Mouse (Mus musculus): ENCODE data around the gene Ip6k3. TPM values are rescaled to one million over a fixed set of nuclear protein-coding genes. Genes with fewer than 3 reads are reported as not detected.

Gene Ip6k3
- polyA plus RNA-seq, 2 experiments, result 0.04 TPM; not detected in 1

DNA sequence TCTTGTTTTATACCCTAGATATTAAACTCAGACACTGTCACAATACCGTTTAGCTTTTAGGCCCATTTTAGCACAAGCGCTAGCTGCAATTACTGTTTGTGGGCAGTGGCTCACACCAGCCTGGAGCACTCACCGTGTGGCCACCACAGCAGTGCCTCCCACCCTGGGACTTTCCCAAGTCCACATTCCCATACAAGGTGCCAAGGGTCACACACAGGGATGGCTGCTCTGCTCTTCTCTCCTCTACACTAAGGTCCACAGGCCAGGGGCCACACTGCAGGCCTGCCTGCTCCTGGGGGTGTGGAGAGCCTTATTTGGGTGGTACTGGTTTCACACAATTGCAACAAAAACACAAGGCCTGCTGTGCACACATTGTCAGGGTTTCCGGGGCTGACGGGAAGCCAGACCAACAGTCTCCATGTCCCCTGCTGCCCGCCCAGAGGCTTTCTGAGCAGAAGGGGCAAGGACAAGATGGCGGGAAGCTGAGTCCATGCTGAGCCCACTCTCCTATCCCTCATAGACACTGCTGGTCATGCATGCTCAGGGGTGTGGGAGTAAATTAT, 43.7 kb downstream of the Ip6k3 start:
- peaks cover 0 to 5% of the 10 kb centered on the region in 2 experiments; a peak in 1 of 4 replicates for H3K4me1 ChIP-seq (replicated peaks; ENCODE audit: control insufficient read depth in 2 of 2, insufficient read depth in 2 of 2, low read length in 1 of 2)
- no peak for TF ChIP-seq EP300 (IDR thresholded peaks at IDR 0.05; ENCODE audit: low read depth)
- TF ChIP-seq CTCF (IDR thresholded peaks at IDR 0.05; ENCODE audit: low read depth), result no peak
- no peaks in the 10 kb centered on the region for H3K9me3 ChIP-seq (ENCODE audit: control insufficient read depth, low read length)
- ATAC-seq (ENCODE audit: insufficient read depth) (peak; percentile 44), DNase-seq (ENCODE audit: low read depth in 3 of 3, low spot score in 3 of 3) (peak in 2 of 3 experiments; percentile 10 to 19)
- no peak overlapping the region for H3K4me2 ChIP-seq (ENCODE audit: low read depth)
- no peak overlapping the region for H3K27ac ChIP-seq
- H3K36me3 ChIP-seq (replicated peaks; ENCODE audit: control insufficient read depth, insufficient read depth, low read depth), result no peaks in the 10 kb centered on the region; the same call in none of the 2 replicates
- no peak overlapping the region for H3K4me3 ChIP-seq (ENCODE audit: insufficient read depth in 1 of 2, low read depth in 2 of 2, low read length in 2 of 2)
- H3K9ac ChIP-seq (replicated peaks), result no peak overlapping the region
- WGBS (ENCODE audit: insufficient replicate concordance), result 77% methylated on average over 7 of the region's 7 CpGs
- no peaks in the 10 kb centered on the region for H3K27me3 ChIP-seq (ENCODE audit: control insufficient read depth, insufficient read depth, low read length)

DNA sequence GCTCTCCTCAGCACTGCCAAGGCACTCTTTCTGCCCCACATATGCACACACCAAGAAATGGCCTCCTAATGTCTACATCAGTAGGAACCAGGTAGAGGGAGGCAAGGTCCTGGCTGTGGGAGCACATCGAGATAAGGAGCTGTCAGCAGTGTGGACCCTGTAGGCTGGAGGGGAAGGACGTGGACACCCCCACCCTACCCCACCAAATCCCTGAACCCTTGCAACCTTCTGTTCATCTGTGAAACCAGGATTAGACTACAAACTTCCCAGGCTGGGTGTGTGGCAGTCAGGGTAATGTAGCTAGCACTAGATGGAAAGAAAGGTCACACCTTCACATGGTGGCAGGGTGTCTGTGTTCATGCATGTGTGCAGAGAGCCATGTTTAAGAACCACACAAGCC, 44.5 kb downstream of the Ip6k3 start:
- Histone ChIP-seq H3K4me1 (replicated peaks; ENCODE audit: control insufficient read depth in 2 of 2, insufficient read depth in 2 of 2, low read length in 1 of 2) (peaks cover 0 to 5% of the 10 kb centered on the region in 2 experiments; a peak in 1 of 4 replicates), H3K9ac (replicated peaks) (no peak overlapping the region), H3K4me2 (ENCODE audit: low read depth) (no peak overlapping the region), H3K27me3 (ENCODE audit: control insufficient read depth, insufficient read depth, low read length) (no peaks in the 10 kb centered on the region), H3K9me3 (ENCODE audit: control insufficient read depth, low read length) (no peaks in the 10 kb centered on the region), H3K36me3 (replicated peaks; ENCODE audit: control insufficient read depth, insufficient read depth, low read depth) (no peaks in the 10 kb centered on the region; the same call in none of the 2 replicates), H3K4me3 (ENCODE audit: insufficient read depth in 1 of 2, low read depth in 2 of 2, low read length in 2 of 2) (no peak overlapping the region), H3K27ac (no peak overlapping the region)
- WGBS (ENCODE audit: insufficient replicate concordance), result 51% methylated on average over 2 of the region's 2 CpGs
- DNase-seq (ENCODE audit: low read depth in 3 of 3, low spot score in 3 of 3), result no peak
- no peak for ATAC-seq (ENCODE audit: insufficient read depth)
- TF ChIP-seq CTCF (IDR thresholded peaks at IDR 0.05; ENCODE audit: low read depth) (no peak), EP300 (IDR thresholded peaks at IDR 0.05; ENCODE audit: low read depth) (no peak)

DNA sequence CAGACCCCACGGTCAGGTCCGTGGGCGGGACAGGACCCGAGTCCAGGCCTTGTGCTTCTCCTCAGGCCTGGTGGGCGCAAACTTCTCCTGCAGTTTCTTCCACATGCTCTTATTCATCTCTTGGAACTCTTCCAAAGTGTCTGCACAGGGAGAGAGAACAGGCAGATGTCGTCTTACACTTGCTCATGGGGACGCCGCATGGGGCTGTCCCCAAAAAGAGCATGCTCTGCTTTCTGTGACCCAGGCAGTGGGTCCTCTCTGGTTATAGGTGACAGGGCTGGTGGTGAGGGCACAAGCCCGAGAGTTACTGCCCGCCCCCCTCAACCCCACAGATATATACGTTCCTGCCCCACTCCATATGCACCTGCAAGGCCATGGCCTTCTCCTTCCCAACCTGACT, 44.9 kb downstream of the Ip6k3 start:
- DNase-seq (ENCODE audit: low read depth in 3 of 3, low spot score in 3 of 3), result no peak
- Histone ChIP-seq H3K9me3 (ENCODE audit: control insufficient read depth, low read length) (no peaks in the 10 kb centered on the region), H3K9ac (replicated peaks) (no peak overlapping the region), H3K4me1 (replicated peaks; ENCODE audit: control insufficient read depth in 2 of 2, insufficient read depth in 2 of 2, low read length in 1 of 2) (peaks cover 0 to 5% of the 10 kb centered on the region in 2 experiments; a peak in 1 of 4 replicates), H3K4me2 (ENCODE audit: low read depth) (no peak overlapping the region), H3K36me3 (replicated peaks; ENCODE audit: control insufficient read depth, insufficient read depth, low read depth) (no peaks in the 10 kb centered on the region; the same call in none of the 2 replicates), H3K4me3 (ENCODE audit: insufficient read depth in 1 of 2, low read depth in 2 of 2, low read length in 2 of 2) (no peak overlapping the region), H3K27me3 (ENCODE audit: control insufficient read depth, insufficient read depth, low read length) (no peaks in the 10 kb centered on the region), H3K27ac (no peak overlapping the region)
- no peak for TF ChIP-seq EP300 (IDR thresholded peaks at IDR 0.05; ENCODE audit: low read depth)
- TF ChIP-seq CTCF (IDR thresholded peaks at IDR 0.05; ENCODE audit: low read depth), result no peak
- no peak for ATAC-seq (ENCODE audit: insufficient read depth)
- 75% methylated on average over 11 of the region's 11 CpGs for WGBS (ENCODE audit: insufficient replicate concordance)

DNA sequence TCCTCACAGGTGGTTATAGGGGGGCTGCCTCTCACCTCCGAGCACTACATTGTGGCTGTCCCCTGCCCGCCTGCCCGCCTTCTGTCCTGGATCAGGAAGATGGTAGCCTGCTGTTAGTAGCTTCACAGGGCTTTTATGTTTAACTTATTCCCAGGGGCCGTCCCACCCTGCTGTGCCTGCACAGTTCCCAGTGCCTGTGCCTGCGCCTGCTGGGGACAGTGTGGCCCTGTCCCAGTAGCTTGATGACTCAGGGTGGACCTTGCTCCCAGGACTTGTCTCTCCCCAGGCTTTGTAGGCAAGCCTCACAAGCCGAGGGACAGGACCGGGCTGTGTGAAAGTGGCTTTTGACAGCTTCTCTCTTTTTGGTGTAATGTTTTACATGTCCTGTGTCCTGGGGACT, 45.8 kb downstream of the Ip6k3 start:
- H3K9me3 ChIP-seq (ENCODE audit: control insufficient read depth, low read length), result no peaks in the 10 kb centered on the region
- no peak for TF ChIP-seq EP300 (IDR thresholded peaks at IDR 0.05; ENCODE audit: low read depth)
- no peak for TF ChIP-seq CTCF (IDR thresholded peaks at IDR 0.05; ENCODE audit: low read depth)
- H3K36me3 ChIP-seq (replicated peaks; ENCODE audit: control insufficient read depth, insufficient read depth, low read depth), result no peaks in the 10 kb centered on the region; the same call in none of the 2 replicates
- no peak overlapping the region for H3K4me2 ChIP-seq (ENCODE audit: low read depth)
- H3K27ac ChIP-seq, result no peak overlapping the region
- H3K4me3 ChIP-seq (ENCODE audit: insufficient read depth in 1 of 2, low read depth in 2 of 2, low read length in 2 of 2), result no peak overlapping the region
- no peaks in the 10 kb centered on the region for H3K27me3 ChIP-seq (ENCODE audit: control insufficient read depth, insufficient read depth, low read length)
- no peak overlapping the region for H3K9ac ChIP-seq (replicated peaks)
- DNase-seq (ENCODE audit: low read depth in 3 of 3, low spot score in 3 of 3) (peak in 1 of 3 experiments; percentile 12), ATAC-seq (ENCODE audit: insufficient read depth) (peak; percentile 60)
- H3K4me1 ChIP-seq (replicated peaks; ENCODE audit: control insufficient read depth in 2 of 2, insufficient read depth in 2 of 2, low read length in 1 of 2), result peaks cover 0 to 5% of the 10 kb centered on the region in 2 experiments; a peak in 1 of 4 replicates
- 64% methylated on average over 7 of the region's 7 CpGs for WGBS (ENCODE audit: insufficient replicate concordance)

- Histone ChIP-seq H3K36me3 (replicated peaks; ENCODE audit: control insufficient read depth, insufficient read depth, low read depth) (no peaks in the 10 kb centered on the region; the same call in none of the 2 replicates), H3K27me3 (ENCODE audit: control insufficient read depth, insufficient read depth, low read length) (no peaks in the 10 kb centered on the region), H3K4me1 (replicated peaks; ENCODE audit: control insufficient read depth in 2 of 2, insufficient read depth in 2 of 2, low read length in 1 of 2) (peaks cover 0 to 5% of the 10 kb centered on the region in 2 experiments; a peak in 1 of 4 replicates), H3K9ac (replicated peaks) (no peak overlapping the region), H3K9me3 (ENCODE audit: control insufficient read depth, low read length) (no peaks in the 10 kb centered on the region), H3K27ac (no peak overlapping the region), H3K4me2 (ENCODE audit: low read depth) (no peak overlapping the region), H3K4me3 (ENCODE audit: insufficient read depth in 1 of 2, low read depth in 2 of 2, low read length in 2 of 2) (no peak overlapping the region)
- 76% methylated on average over 14 of the region's 14 CpGs for WGBS (ENCODE audit: insufficient replicate concordance)
- no peak for TF ChIP-seq EP300 (IDR thresholded peaks at IDR 0.05; ENCODE audit: low read depth)
- TF ChIP-seq CTCF (IDR thresholded peaks at IDR 0.05; ENCODE audit: low read depth), result no peak
- peak; percentile 4; the same call in 1 of the 2 replicates for ATAC-seq (ENCODE audit: insufficient read depth)
- DNase-seq (ENCODE audit: low read depth in 3 of 3, low spot score in 3 of 3), result no peak
Observed at GRCm38 (mm10) chr17:27121266-27121665, 46.3 kb downstream of the Ip6k3 start.

Data from liver, embryonic 14.5 days (tissue).